Mouse (Mus musculus): ENCODE data around the gene Ercc8. TPM values are rescaled to one million over a fixed set of nuclear protein-coding genes. Genes with fewer than 3 reads are reported as not detected.

The Ercc8 gene
- total and polyA plus RNA-seq, 3 experiments, result 15.9 to 22.2 TPM; not detected in 1

- Histone ChIP-seq H3K79me2 (ENCODE audit: control insufficient read depth, insufficient read depth, low read length, poor library complexity) (peaks cover 14% of the 10 kb centered on the region), H3K36me3 (ENCODE audit: control insufficient read depth in 1 of 2, insufficient read depth in 2 of 2, low read length in 2 of 2) (peaks cover 16 to 17% of the 10 kb centered on the region in 2 experiments), H3K4me3 (ENCODE audit: control insufficient read depth in 1 of 2, insufficient read depth in 1 of 2, low read depth in 2 of 2, low read length in 2 of 2) (no peak overlapping the region), H3K27ac (ENCODE audit: control insufficient read depth, low read depth, low read length) (no peak overlapping the region), H3K27me3 (ENCODE audit: control insufficient read depth in 1 of 2, insufficient read depth in 2 of 2, low read length in 2 of 2) (no peaks in the 10 kb centered on the region), H3K9me3 (replicated peaks; ENCODE audit: insufficient read depth, low read length) (no peaks in the 10 kb centered on the region), H3K4me1 (ENCODE audit: control insufficient read depth in 1 of 2, insufficient read depth in 2 of 2, low read length in 2 of 2) (peaks cover 6 to 12% of the 10 kb centered on the region in 2 experiments), H3K9ac (ENCODE audit: control insufficient read depth, low read depth, low read length, poor library complexity, severe bottlenecking) (no peak overlapping the region)
- no peak for DNase-seq (ENCODE audit: low read depth, low spot score)
- TF ChIP-seq SMC3 (IDR thresholded peaks at IDR 0.05; ENCODE audit: low read depth, low read length) (no peak), MAX (IDR thresholded peaks at IDR 0.05; ENCODE audit: low read length) (no peak), HCFC1 (IDR thresholded peaks at IDR 0.05; ENCODE audit: low read depth, low read length) (no peak), MYB (IDR thresholded peaks at IDR 0.05; ENCODE audit: low read depth, low read length) (no peak), CHD2 (IDR thresholded peaks at IDR 0.05; ENCODE audit: low read length) (no peak), GABPA (IDR thresholded peaks at IDR 0.05; ENCODE audit: low read depth, low read length) (no peak), CTCF (IDR thresholded peaks at IDR 0.05 in 2 of 3, conservative IDR thresholded peaks at IDR 0.05 in 1 of 3; ENCODE audit: control insufficient read depth in 1 of 3, insufficient read depth in 1 of 3, low read depth in 2 of 3, low read length in 3 of 3, poor library complexity in 1 of 3, severe bottlenecking in 1 of 3) (no peak), MYC (IDR thresholded peaks at IDR 0.05; ENCODE audit: low read depth, low read length) (no peak), USF1 (IDR thresholded peaks at IDR 0.05; ENCODE audit: low read depth, low read length) (no peak), ELF1 (IDR thresholded peaks at IDR 0.05; ENCODE audit: low read depth, low read length) (no peak), ZMIZ1 (IDR thresholded peaks at IDR 0.05; ENCODE audit: low read depth, low read length) (no peak), NRF1 (IDR thresholded peaks at IDR 0.05; ENCODE audit: insufficient read depth, low read depth, low read length, poor library complexity, severe bottlenecking) (no peak)
Measured at GRCm38 (mm10) chr13:108164621-108165020, 6.1 kb downstream of the Ercc8 start.

GRCm38 (mm10) chr13:108170002-108170401 is 11.5 kb downstream of the Ercc8 start:
- H3K9me3 ChIP-seq (replicated peaks; ENCODE audit: insufficient read depth, low read length), result no peaks in the 10 kb centered on the region
- H3K36me3 ChIP-seq (ENCODE audit: control insufficient read depth in 1 of 2, insufficient read depth in 2 of 2, low read length in 2 of 2), result peaks cover 24 to 31% of the 10 kb centered on the region in 2 experiments
- H3K4me3 ChIP-seq (ENCODE audit: control insufficient read depth in 1 of 2, insufficient read depth in 1 of 2, low read depth in 2 of 2, low read length in 2 of 2), result peak overlapping the region in 1 of 2 experiments; percentile 44; a peak in 1 of 4 replicates
- DNase-seq (ENCODE audit: low read depth, low spot score), result peak; percentile 86
- peaks cover 19 to 21% of the 10 kb centered on the region in 2 experiments for H3K4me1 ChIP-seq (ENCODE audit: control insufficient read depth in 1 of 2, insufficient read depth in 2 of 2, low read length in 2 of 2)
- no peaks in the 10 kb centered on the region for H3K27me3 ChIP-seq (ENCODE audit: control insufficient read depth in 1 of 2, insufficient read depth in 2 of 2, low read length in 2 of 2)
- H3K79me2 ChIP-seq (ENCODE audit: control insufficient read depth, insufficient read depth, low read length, poor library complexity), result peaks cover 5% of the 10 kb centered on the region; the same call in 1 of the 2 replicates
- H3K27ac ChIP-seq (ENCODE audit: control insufficient read depth, low read depth, low read length), result peak overlapping the region; percentile 87
- peak overlapping the region; percentile 26 for H3K9ac ChIP-seq (ENCODE audit: control insufficient read depth, low read depth, low read length, poor library complexity, severe bottlenecking)
- TF ChIP-seq CTCF (IDR thresholded peaks at IDR 0.05 in 2 of 3, conservative IDR thresholded peaks at IDR 0.05 in 1 of 3; ENCODE audit: control insufficient read depth in 1 of 3, insufficient read depth in 1 of 3, low read depth in 2 of 3, low read length in 3 of 3, poor library complexity in 1 of 3, severe bottlenecking in 1 of 3) (no peak), MEF2A (IDR thresholded peaks at IDR 0.05; ENCODE audit: extremely low read depth, insufficient replicate concordance, low read depth, low read length, poor library complexity, severe bottlenecking) (no peak; the same call in 1 of the 2 replicates), MAX (IDR thresholded peaks at IDR 0.05; ENCODE audit: low read length) (0 out of 2 replicates have a peak, but pooled peaks have one; percentile 23), POLR2AphosphoS2 (IDR thresholded peaks at IDR 0.05; ENCODE audit: low read length) (no peak), GATA1 (IDR thresholded peaks at IDR 0.05; ENCODE audit: low read depth, low read length) (peak; percentile 96), MAZ (IDR thresholded peaks at IDR 0.05; ENCODE audit: low read depth, low read length) (no peak; the same call in 1 of the 2 replicates), ZMIZ1 (IDR thresholded peaks at IDR 0.05; ENCODE audit: low read depth, low read length) (no peak), ZKSCAN1 (IDR thresholded peaks at IDR 0.05; ENCODE audit: low read depth, low read length) (0 out of 2 replicates have a peak, but pooled peaks have one; percentile 25), ZNF384 (IDR thresholded peaks at IDR 0.05; ENCODE audit: low read depth, low read length) (no peak), RCOR1 (IDR thresholded peaks at IDR 0.05; ENCODE audit: low read depth, low read length) (peak; percentile 86), ELF1 (IDR thresholded peaks at IDR 0.05; ENCODE audit: low read depth, low read length) (peak; percentile 67; the same call in 1 of the 2 replicates), MYC (IDR thresholded peaks at IDR 0.05; ENCODE audit: low read depth, low read length) (0 out of 2 replicates have a peak, but pooled peaks have one; percentile 20), EP300 (IDR thresholded peaks at IDR 0.05; ENCODE audit: low read depth in 1 of 2, low read length in 2 of 2) (peak; percentile 87 to 88), USF2 (IDR thresholded peaks at IDR 0.05; ENCODE audit: borderline replicate concordance in 1 of 2, insufficient read depth in 1 of 2, low read depth in 1 of 2, low read length in 2 of 2) (no peak), JUND (IDR thresholded peaks at IDR 0.05; ENCODE audit: low read depth, low read length) (no peak), TAL1 (IDR thresholded peaks at IDR 0.05; ENCODE audit: low read length) (peak; percentile 7; the same call in 1 of the 2 replicates), TBP (IDR thresholded peaks at IDR 0.05; ENCODE audit: low read depth, low read length) (0 out of 2 replicates have a peak, but pooled peaks have one; percentile 20), CHD2 (IDR thresholded peaks at IDR 0.05; ENCODE audit: low read length) (no peak), HCFC1 (IDR thresholded peaks at IDR 0.05; ENCODE audit: low read depth, low read length) (peak; percentile 52), UBTF (IDR thresholded peaks at IDR 0.05; ENCODE audit: borderline replicate concordance, insufficient read depth, low read depth, low read length) (no peak), POLR2AphosphoS5 (IDR thresholded peaks at IDR 0.05; ENCODE audit: borderline replicate concordance, low read depth, low read length) (no peak), MXI1 (IDR thresholded peaks at IDR 0.05; ENCODE audit: low read depth, low read length) (peak; percentile 70; the same call in 1 of the 2 replicates), NELFE (IDR thresholded peaks at IDR 0.05; ENCODE audit: low read depth, low read length) (no peak), ZC3H11A (IDR thresholded peaks at IDR 0.05; ENCODE audit: low read depth, low read length) (no peak)
